Mouse (Mus musculus) hematopoietic stem cell, adult 5-6 weeks (primary cell): ENCODE measurements around the gene Gsta4. TPM values are rescaled to one million over a fixed set of nuclear protein-coding genes. Genes with fewer than 3 reads are reported as not detected.
A peak's percentile ranks its signal among the peaks of the same experiment; 100 is the strongest.

Experiments
- ATAC-seq, 2 experiments: fragments of 125-278 bp in 1 of 2; replicated peaks in 1 of 2; 2 replicates each; pipeline ENCODE4 v1.8.0; 2016 to 2017; ENCODE audit warnings: inconsistent platforms in 2 of 2, mild to moderate bottlenecking in 2 of 2, moderate number of reproducible peaks in 2 of 2, low read depth in 1 of 2, moderate TSS enrichment in 1 of 2; ENCODE audit not compliant: low FRiP score in 2 of 2, poor library complexity in 2 of 2, severe bottlenecking in 2 of 2, insufficient read depth in 1 of 2, low TSS enrichment in 1 of 2
- total RNA-seq: library from RNA; stranded (forward); fragments of 172-1452, 232-1000 nt; gene quantifications from 2 replicates; pipeline ENCODE4 v1.2.3, GENCODE M21; 2017

Gene Gsta4
- total RNA-seq, 1 experiment from 2014 or later = 21.2 TPM

DNA sequence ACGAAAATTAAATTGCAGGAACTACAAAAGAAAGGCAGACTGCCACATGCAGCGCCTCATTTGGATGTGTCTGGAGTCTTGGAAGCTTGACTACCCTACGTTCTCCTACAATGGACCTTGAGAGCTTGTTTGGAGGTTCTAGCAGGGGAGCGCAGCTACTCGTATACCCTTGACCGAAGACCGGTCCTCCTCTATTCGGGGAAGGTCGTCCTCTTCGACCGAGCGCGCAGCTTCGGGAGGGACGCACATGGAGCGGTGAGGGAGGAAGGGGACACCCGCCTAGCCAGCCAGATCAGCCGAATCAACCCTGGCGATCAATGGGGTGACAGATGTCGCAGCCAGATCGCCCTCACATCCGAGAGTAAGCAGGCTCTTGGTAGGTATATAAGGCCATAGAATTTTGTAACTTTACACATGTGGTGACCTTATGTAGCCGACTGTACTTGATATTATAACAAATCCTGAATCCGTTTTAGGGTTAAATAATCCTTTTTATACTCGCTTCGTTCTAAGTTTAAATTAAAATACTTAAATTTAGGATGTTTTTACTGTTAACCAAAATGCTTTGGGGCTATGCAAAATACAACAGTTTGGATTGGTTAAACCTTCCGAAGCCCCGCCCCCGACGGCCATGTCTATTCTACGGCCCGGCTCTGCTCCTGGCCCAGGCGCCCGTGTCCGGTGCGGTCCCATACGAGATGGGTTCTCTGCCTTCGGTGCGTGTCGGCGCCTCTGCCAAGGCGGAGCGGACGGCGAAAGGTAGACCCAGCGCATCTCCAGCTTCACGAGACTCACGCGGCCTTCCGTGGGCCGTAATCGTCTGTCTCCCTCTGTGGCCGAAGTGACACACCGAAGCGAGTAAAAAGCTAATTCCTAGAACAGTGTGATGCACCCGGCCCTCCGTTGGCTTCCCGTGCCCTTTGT is 7.0 kb upstream of the Gsta4 start:
- peak; percentile 97 to 98 for ATAC-seq

DNA sequence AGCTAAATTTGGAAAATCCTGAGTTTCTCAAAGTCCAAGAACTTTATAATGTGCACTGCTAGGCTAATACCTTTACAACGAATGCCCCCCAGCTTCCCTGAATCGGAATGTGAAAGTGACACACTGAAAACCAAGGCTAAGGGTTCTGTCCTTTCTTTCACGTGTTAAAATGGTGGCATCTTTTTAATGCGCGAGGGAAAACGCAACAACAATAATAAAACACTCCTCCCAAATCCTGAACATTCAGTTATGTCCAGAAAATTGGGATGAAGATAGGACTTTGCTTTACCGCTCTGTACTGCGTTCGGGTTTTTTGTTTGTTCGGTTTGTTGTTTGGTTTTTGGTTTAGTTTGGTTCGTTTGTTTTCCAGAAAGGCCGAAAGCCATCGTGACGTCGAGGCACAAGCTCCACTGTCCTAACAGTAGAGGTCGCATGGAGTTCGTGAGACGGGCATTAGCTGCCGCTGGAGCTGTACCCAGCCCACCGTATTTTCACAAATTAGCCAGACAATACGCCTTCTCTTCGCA is 6.3 kb upstream of the Gsta4 start:
- ATAC-seq = peak; percentile 68 to 74

DNA sequence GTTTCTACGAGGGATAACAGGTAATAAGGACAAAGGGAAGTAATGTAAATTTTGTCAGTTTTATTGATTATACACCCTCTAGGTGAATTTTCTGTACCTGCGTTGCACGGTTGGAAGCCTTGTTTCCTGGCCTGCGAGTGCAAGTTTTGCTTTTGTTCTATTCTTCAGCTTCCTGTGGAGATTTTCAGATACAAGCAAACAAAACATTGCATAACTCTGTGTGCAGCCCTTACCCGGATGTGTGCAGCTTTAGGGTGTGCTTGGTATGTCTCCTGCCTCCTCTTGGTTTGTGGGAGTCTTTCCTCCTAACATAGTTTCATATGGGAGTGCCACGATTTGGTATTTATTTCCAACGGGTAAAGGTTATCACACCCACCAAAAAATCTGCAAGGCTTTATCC is 5.7 kb upstream of the Gsta4 start:
- peak in 1 of 2 experiments; percentile 8; a peak in 1 of 4 replicates for ATAC-seq

DNA sequence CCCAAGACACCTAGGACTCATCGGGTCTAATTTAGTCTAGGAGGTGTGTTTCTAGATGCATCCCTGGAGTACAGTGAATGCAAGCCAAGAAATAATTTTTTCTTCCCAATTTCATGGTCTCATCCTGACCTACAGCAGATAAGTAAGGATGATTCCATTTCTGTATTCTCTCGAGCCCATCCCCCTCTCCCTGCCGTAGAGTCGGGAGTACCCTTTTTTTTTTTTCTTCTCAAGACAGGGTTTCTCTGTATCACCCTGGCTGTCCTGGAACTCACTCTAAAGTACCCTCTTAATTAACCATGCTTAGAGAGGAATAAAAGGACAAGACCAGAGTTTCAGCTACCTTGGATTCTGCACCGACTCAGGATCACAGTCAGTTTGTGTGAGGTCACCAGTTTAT is 4.4 kb upstream of the Gsta4 start:
- no peak for ATAC-seq

DNA sequence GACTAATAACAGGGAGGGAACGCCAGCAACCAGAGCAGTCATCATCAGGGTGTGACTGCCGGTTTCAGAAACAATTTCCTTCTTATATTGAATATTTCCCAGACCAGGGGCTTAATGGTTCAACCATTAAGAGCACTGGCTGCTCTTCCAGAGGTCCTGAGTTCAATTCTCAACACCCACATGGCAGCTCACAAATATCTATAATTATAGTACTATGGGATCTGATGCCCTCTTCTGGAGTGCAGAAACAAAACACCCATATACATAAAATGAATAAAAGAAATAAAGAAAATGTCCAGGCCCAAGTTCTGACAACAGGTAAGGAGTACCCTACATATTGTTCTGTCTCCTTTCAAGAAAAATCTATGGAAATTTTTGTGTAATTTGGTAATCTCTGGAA is 3.5 kb upstream of the Gsta4 start:
- no peak for ATAC-seq

DNA sequence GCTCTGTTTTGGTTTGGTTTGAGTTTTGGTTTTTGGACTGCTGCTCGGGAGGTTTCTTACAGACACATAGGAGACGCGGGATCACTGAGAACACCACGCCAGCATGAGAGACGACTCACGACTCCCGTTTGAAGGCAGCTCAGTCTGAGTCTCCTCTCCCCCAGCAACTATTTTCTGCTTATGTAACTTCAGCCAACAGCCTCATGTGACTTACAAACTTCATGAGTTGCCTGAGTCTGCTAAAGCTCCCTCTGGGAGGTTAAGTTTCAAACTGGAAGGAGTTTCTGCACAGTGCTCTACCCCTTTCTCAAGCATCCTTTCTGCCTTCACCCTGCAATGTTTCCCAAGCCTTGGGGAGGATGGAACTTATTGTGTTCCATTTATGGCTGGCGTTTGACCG is 3.1 kb downstream of the Gsta4 start:
- no peak for ATAC-seq

DNA sequence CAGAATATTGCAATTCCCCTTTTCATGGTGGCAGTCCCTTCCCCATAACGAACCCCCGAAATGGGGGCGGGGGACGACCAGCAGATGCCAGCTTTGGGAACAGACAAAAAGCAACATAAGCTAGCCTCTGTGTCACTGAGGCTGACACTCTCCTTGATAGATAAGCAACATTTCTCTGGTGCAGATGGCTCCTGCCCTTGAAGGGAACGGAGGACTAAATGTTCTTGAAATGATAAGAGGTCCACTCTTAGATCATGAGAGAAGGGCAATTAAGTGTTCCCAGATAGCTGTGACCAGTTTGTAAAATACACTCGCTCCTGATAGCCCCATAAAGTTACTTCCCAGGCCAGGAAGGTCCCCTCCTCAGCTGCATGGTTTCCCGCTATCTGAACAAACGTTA is 6.3 kb downstream of the Gsta4 start:
- ATAC-seq = no peak

DNA sequence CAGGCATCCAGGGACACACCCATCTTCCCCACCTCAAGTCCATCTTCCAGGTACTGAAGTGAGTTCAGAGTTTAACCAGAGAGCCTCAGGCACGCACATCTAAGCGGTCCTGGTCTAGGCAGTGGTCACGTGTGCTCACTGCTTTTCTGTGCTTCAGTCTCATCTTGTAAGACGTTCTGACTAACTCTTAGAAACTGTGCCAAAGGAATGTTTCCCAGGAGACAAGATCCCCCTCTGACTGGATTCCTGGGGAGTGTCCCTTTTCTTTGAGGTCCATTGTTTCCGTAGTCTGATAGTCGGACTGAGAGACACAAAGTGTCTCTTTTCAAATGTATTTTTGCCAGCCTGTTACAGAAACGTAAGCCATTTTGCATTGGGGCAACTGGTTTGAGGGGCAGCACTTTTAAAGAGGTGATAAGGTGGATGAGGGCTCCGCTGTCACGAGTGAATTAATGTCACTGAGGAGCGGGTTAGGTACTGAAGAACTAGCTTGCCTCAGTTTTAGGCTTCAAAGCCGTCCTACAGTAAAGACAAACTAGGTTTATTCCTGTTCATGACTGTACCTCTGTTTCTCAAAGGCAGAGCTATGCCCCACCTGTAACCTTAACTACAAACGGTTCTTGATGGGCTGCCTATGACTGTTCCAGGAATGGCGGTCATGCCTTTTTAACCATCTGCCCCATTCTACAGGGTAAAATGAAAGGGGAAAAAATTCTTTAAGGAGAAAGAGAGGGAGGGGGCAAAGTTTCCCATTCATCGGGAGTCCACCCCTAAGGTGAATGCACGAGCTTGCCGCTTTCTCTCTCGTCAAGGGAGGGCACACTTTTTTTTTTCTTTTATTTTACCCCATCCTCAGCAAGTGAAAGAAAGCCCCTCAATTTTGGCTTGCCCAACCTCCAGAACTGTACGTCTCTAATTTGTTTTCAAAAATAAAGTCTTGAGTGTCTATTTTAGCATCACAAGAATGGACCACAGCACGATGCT is 8.4 kb downstream of the Gsta4 start:
- no peak for ATAC-seq

DNA sequence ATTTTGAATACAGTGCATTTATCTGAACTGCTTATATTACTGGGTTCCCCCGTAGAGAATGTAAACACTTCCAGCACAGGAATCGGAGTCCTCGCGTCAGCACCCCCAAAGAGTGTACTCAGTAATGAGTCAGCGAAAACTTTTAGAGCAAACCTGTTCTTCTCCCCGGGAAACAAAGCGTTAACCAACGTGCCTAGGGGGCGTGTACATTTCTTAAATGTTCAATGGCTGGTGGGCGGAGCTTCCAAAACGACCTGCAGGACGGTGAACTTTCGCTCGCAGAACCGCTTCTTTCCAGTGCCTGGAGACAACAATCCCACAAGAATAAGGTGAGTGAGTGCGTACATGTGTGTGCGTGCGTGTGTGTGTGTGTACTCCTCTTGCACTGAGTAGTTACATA is 9.2 kb downstream of the Gsta4 start:
- peak; percentile 68 to 88; a peak in 3 of 4 replicates for ATAC-seq

DNA sequence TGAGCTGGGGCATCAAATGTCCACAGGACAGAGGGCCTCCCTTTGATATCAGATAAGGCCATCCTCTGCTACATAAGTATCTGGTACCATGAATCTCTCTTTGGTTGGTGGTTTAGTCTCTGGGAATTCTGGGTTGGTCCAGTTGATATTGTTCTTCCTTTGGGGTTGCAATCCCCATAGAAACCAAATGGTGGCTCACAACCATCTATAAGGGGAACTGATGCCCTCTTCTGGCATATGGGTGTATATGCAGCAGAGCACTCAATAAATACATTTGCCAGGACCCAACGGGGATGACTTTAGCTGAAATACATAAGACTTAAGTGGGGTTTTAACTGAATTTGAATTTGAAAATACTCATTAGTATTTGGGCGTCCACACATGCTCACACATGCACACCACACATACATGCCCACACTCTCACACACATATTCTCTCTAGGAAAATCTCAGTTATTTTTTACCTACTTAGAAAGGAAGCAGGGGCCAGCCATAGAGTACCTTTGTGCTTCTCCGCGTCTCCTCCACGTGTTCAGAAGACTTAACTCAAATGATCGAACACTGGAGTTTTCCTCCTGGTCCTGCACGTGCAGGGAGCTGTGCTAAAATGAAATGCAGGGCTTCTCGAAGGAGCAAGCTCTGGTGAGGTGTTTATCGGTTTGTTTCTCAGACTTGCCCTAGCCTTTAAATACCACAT is 11.5 kb downstream of the Gsta4 start:
- ATAC-seq = peak; percentile 65 to 68; a peak in 3 of 4 replicates

DNA sequence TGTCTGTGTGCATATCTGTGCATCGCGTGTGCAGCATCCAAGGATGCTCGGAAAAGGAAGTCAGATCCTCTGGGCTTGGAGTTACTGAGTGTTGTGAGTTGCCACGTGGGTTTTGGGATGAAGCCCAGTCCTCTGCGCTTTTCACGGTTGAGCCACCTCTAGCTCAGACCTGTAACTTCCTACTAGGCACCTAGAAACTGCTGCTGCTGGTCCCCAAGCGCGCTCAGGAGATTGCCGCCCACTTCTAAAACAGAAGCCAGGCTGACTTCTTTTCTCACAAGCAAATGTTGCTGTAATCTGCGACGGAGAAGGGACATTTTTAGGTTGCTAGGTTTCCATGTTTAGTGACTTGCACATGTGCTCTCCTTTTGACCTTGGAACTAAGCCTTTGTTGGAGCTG is 12.5 kb downstream of the Gsta4 start:
- ATAC-seq = no peak

DNA sequence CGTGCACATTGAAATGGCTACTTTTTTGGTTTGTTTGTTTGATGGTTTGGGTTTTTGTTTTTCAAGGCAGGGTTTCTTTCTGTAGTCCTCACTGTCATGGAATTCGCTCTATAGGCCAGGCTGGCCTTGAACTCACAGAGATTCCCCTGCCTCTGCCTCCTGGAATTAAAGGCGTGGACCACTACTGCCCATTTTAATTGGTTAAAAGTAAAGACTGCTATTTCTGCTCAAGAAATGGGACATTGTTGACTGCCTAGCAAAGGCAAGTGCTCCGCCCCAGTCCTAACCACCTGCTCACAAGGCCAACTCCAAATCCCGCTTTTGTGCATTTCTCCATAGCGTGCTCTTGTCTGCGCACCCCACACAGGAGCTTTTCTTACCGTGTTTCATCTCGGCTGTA is 15.2 kb downstream of the Gsta4 start:
- no peak for ATAC-seq

DNA sequence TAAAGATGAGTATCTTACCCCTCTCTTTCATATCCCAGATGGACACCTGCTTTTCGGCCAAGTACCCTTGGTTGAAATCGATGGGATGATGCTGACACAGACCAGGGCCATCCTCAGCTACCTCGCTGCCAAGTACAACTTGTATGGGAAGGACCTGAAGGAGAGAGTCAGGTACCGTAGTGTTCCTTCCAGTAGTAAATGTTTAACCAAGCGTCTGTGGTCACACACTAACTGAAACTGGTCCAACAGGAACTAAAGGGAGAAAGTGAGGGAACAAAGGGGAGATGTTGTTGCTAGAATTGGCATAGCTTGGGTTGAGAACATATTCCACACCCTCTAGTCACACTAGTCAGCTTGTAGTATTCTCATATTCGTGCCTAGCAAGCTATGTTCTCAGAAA is 21.6 kb downstream of the Gsta4 start:
- ATAC-seq = no peak

DNA sequence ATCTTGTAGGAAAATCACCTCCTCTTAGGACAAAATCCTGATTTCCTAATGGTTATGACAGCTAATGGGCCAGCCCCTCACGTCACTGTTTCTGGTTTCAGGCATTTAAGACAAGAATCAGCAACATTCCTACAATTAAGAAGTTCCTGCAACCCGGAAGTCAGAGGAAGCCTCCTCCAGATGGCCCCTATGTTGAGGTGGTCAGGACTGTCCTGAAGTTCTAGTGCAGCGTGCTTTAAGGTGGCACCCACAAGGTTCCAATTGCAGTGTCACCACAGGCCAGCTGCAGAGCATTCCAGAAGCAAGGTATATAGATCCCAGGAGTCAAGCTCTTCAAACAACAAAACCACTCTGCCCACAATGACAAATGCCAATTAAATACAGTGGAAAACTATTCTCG is 26.4 kb downstream of the Gsta4 start:
- no peak for ATAC-seq

DNA sequence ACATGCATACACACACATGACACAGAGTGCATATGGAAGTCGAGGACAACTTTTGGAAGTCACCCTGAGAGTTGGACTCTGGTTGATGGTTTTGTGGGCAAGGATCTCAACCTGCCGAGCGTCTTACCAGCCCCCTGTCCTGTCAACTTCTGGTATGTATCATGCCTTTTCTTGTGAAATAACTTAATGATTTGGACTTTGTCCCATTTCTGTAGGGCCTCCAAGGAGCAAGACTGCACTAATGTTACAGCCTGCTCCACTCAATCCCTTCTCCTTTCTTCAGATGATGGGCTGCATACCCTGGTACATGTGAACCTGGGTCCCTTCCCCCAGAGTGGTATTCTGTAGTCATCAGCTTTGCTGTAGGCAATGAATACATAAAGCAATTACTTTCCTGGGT is 27.5 kb downstream of the Gsta4 start:
- no peak for ATAC-seq

DNA sequence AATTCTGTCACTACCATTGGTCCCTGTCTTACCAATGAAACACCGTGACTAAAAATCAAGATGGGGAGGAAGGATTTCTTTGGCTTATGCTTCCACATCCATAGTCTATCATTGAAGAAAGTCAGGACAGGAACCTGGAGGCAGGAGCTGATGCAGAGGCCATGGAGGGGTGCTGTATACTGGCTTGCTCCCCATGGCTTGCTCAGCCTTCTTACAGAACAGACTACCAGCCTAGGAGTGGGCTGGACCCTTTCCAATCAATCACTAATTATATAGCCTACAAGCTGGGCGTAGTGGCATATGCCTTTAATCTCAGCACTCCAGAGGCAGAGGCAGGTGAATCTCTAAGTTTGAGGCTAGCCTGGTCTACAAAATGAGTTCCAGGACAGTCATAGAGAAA is 28.2 kb downstream of the Gsta4 start:
- ATAC-seq = no peak

DNA sequence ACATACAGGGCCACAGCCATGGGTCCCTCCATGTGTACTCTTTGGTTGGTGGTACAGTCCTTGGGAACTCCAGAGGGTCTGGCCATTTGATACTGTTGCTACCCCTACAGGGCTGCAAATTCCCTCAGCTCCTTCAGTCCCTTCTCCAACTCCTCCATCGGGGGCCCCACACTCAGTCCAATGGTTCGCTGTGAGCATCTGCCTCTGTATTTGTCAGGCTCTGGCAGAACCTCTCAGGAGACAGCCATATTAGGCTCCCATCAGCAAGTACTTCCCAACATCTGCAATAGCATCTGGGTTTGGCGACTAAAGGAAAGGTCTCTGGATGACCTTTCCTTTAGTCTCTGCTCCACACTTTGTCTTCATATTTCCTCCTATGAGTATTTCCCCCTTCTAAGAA is 28.9 kb downstream of the Gsta4 start:
- ATAC-seq = no peak
